In the genomic region with DNA sequence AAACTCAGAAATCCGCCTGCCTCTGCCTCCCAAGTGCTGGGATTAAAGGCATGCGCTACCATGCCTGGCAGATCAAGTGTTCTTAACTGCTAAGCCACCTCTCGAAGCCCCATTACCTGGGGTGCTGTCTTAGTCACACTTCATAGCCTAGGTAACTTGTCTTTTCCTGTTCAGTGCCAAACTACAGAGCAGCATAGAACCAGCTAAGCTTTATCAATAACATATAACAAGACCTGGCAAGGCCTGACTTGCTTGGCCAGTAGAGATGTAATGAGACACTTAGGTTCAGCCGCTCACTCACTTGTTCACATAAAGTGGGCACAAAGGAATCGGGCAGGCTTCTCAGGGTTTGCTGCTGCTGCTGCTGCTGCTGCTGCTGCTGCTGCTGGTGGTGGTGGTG, we compare ENCODE assay signal across 17 mouse cellular contexts. TPM values are rescaled to one million over a fixed set of nuclear protein-coding genes. Genes with fewer than 3 reads are reported as not detected.
DNase-seq lines count a peak whose midpoint lies in the region; ATAC-seq lines count a peak whose summit lies in the region.
"Had no signal": no experiment of that assay in that cellular context is flagged by ENCODE, and none has a peak within 500 bp of the region (broad histone marks: within the 10 kb centered on the region; RNA-seq: fewer than 3 reads in every experiment).

No protein-coding gene starts in this region.

- peak; percentile 66 for DNase-seq in heart, adult 11 months
- no peak for DNase-seq in heart, adult 18-20 months
- peak; percentile 80 for DNase-seq in fat pad, adult 2 months (ENCODE audit: extremely low read depth, low read depth, low spot score)
- DNase-seq: adrenal gland, adult 2 months; adrenal gland, adult 8-10 months; adrenal gland, postnatal 10 days; adrenal gland, postnatal 14 days; adrenal gland, postnatal 25 days; adrenal gland, postnatal 36 days; B cell, adult 2 months; cerebellum, adult 11 months; cerebellum, adult 11-12 months; cerebellum, adult 18-20 months had no signal

- no peak for ATAC-seq in megakaryocyte progenitor cell, adult 5-6 weeks (replicated peaks; ENCODE audit: poor library complexity)
- ATAC-seq: activated CD4-positive, CD25-positive, alpha-beta regulatory T cell, adult 4 months; CD4-positive, CD25-positive, alpha-beta regulatory T cell, adult 4 months; Patski had no signal

RNA-seq across cellular contexts. Expression of a gene that starts 3.9 kb away (rescaled TPM):
- 10 to 100 TPM; 57.2 to 60.2 TPM for total RNA-seq in heart, adult 18-20 months (2021)
- 74.2 and 77.9 TPM in 2 replicates for total RNA-seq in megakaryocyte progenitor cell, adult 5-6 weeks (2015)
- total RNA-seq in megakaryocyte progenitor cell, adult 5-6 weeks (2017), result 86.9 and 102 TPM in 2 replicates

RNA-seq across cellular contexts. Expression of a gene that starts 6.8 kb away (rescaled TPM):
- total RNA-seq in heart, adult 18-20 months (2021), result 10 to 100 TPM; 16.7 to 18.0 TPM
- 23.5 and 27.6 TPM in 2 replicates for total RNA-seq in megakaryocyte progenitor cell, adult 5-6 weeks (2015)
- 47.8 and 52.9 TPM in 2 replicates for total RNA-seq in megakaryocyte progenitor cell, adult 5-6 weeks (2017)

Comparison
In these comparisons a context has a peak if more than half of its experiments do, and no peak if none do; other contexts are left out.
1. DNase-seq: peak in heart, adult 11 months (single experiment) and fat pad, adult 2 months (single experiment); none in heart, adult 18-20 months (0 of 2).